In genomic region chr1:90369287-90369686, GRCm38 (mm10) we compare ENCODE assay signal across 11 mouse cellular contexts.
DNase-seq lines count a peak whose midpoint lies in the region; ATAC-seq and TF ChIP-seq lines count a peak whose summit lies in the region.
"Had no signal": no experiment of that assay in that cellular context is flagged by ENCODE, and none has a peak within 500 bp of the region (broad histone marks: within the 10 kb centered on the region; RNA-seq: fewer than 3 reads in every experiment).

No protein-coding gene starts in this region.

- 0 out of 2 replicates have a peak, but pooled peaks cover 3% of the 10 kb centered on the region for H3K27me3 ChIP-seq in heart, embryonic 10.5 days (ENCODE audit: insufficient read depth, poor library complexity, severe bottlenecking)
- H3K27me3 ChIP-seq in liver, postnatal 0 days (ENCODE audit: insufficient read depth, low read length) = no peaks in the 10 kb centered on the region
- H3K27me3 ChIP-seq in forebrain, embryonic 10.5 days (ENCODE audit: poor library complexity, severe bottlenecking) = no peaks in the 10 kb centered on the region

- H3K27ac ChIP-seq in heart, embryonic 10.5 days = peak overlapping the region; percentile 52; the same call in 1 of the 2 replicates
- H3K27ac ChIP-seq in liver, postnatal 0 days (ENCODE audit: low read depth) = no peak overlapping the region
- no peak overlapping the region for H3K27ac ChIP-seq in forebrain, embryonic 10.5 days
- H3K27ac ChIP-seq: hindbrain, embryonic 10.5 days had no signal

- no peaks in the 10 kb centered on the region for H3K9me3 ChIP-seq in heart, embryonic 10.5 days
- H3K9me3 ChIP-seq in liver, postnatal 0 days (ENCODE audit: low read length) = no peaks in the 10 kb centered on the region
- no peaks in the 10 kb centered on the region; the same call in 1 of the 2 replicates for H3K9me3 ChIP-seq in forebrain, embryonic 10.5 days
- H3K9me3 ChIP-seq: hindbrain, embryonic 10.5 days had no signal

- TF ChIP-seq EP300 in liver, postnatal 0 days (IDR thresholded peaks at IDR 0.05; ENCODE audit: low read depth) = no peak

- no peak overlapping the region for H3K9ac ChIP-seq in liver, postnatal 0 days (replicated peaks)

- intact Hi-C loops in heart, postnatal 36 days (cut with DNase I) = loop anchor here (5.0 kb wide), 2 partner anchors 77 to 218 kb away; no protein-coding TSS in a partner anchor

- TF ChIP-seq CTCF in liver, postnatal 0 days (IDR thresholded peaks at IDR 0.05; ENCODE audit: low read depth) = peak; percentile 48

- ATAC-seq in liver, postnatal 0 days = no peak

- no peak overlapping the region for H3K4me3 ChIP-seq in heart, embryonic 10.5 days
- H3K4me3 ChIP-seq in liver, postnatal 0 days (ENCODE audit: low read depth, low read length) = no peak overlapping the region
- H3K4me3 ChIP-seq in forebrain, embryonic 10.5 days = no peak overlapping the region
- H3K4me3 ChIP-seq: hindbrain, embryonic 10.5 days had no signal

- H3K4me1 ChIP-seq in heart, embryonic 10.5 days = peaks cover 6% of the 10 kb centered on the region; the same call in 1 of the 2 replicates
- H3K4me1 ChIP-seq in liver, postnatal 0 days (ENCODE audit: insufficient read depth) = no peaks in the 10 kb centered on the region
- peaks cover under 1% of the 10 kb centered on the region; the same call in 1 of the 2 replicates for H3K4me1 ChIP-seq in forebrain, embryonic 10.5 days

- no peak for DNase-seq in heart, embryonic 10.5 days (ENCODE audit: low spot score)
- no peak for DNase-seq in heart, postnatal 36 days
- DNase-seq in thymus, postnatal 25 days = peak; percentile 2
- no peak for DNase-seq in thymus, adult 18-20 months
- DNase-seq in liver, postnatal 0 days = peak; percentile 22
- DNase-seq in urinary bladder, postnatal 36 days (ENCODE audit: low spot score in 2 of 2) = no peak
- no peak for DNase-seq in forebrain, embryonic 10.5 days (ENCODE audit: extremely low spot score, low spot score)
- DNase-seq in cerebellum, adult 9-10 months = no peak
- DNase-seq: adrenal gland, adult 8-10 months; midbrain, embryonic 14.5 days had no signal

- H3K4me2 ChIP-seq in liver, postnatal 0 days (ENCODE audit: low read depth, low read length) = no peak overlapping the region

- no peaks in the 10 kb centered on the region for H3K36me3 ChIP-seq in heart, embryonic 10.5 days
- no peaks in the 10 kb centered on the region for H3K36me3 ChIP-seq in liver, postnatal 0 days (replicated peaks; ENCODE audit: insufficient read depth, low read length)
- no peaks in the 10 kb centered on the region for H3K36me3 ChIP-seq in forebrain, embryonic 10.5 days (replicated peaks)
- H3K36me3 ChIP-seq: hindbrain, embryonic 10.5 days had no signal

- WGBS in heart, embryonic 10.5 days = 60% methylated on average over 2 of the region's 2 CpGs
- 39% methylated on average over 2 of the region's 2 CpGs for WGBS in liver, postnatal 0 days (ENCODE audit: insufficient replicate concordance)
- 76% methylated on average over 2 of the region's 2 CpGs for WGBS in forebrain, embryonic 10.5 days

Comparison
In these comparisons a context has a peak if more than half of its experiments do, and no peak if none do; other contexts are left out.
1. DNase-seq: peak in thymus, postnatal 25 days (single experiment) and liver, postnatal 0 days (single experiment); none in heart, embryonic 10.5 days (single experiment), heart, postnatal 36 days (0 of 2), thymus, adult 18-20 months (0 of 2), urinary bladder, postnatal 36 days (0 of 2), forebrain, embryonic 10.5 days (single experiment) and cerebellum, adult 9-10 months (single experiment).